Mouse (Mus musculus): ENCODE measurements around the gene Polr3a. TPM values are rescaled to one million over a fixed set of nuclear protein-coding genes. Genes with fewer than 3 reads are reported as not detected.

Gene Polr3a
- polyA plus RNA-seq (2012; rRNA removed): 12.4 and 16.4 TPM in 2 replicates

DNA sequence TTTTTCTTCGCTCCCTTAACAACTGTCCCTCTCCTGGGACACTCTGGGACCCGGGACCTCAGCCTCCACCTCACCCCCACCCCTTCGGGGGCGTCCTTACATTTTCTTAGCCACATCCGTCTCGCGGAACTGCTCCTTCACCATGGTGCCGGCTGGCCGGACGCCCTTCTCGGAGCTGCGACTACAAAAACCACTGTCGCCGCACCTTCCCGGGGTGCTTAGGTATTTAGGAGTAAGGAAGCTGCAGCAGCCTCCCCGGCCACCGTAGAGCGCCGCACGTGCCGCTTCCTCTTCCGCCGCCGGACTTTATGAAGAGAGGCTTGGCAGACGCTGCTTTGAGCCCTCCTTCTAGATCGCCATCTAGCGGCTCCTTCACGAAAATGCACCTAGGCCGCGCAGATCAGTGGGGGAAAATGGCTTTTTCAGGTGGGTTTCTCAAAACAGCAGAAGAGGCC lies at the start of gene Polr3a, which contains the start of gene Rps24:
Gene Polr3a, minus strand, starts transcription at position 286 of the 455 bp plus-strand sequence.
Gene Rps24, plus strand, starts transcription at position 353 of the 455 bp plus-strand sequence.
- DNase-seq (ENCODE audit: low read depth): peak; percentile 99
- peak; percentile 89 for TF ChIP-seq CTCF (IDR thresholded peaks at IDR 0.05; ENCODE audit: borderline replicate concordance, extremely low read depth, insufficient read depth, insufficient read length)
- no peak for TF ChIP-seq POLR2A (IDR thresholded peaks at IDR 0.05; ENCODE audit: borderline replicate concordance, extremely low read depth, insufficient read depth, insufficient read length, poor library complexity, severe bottlenecking)

DNA sequence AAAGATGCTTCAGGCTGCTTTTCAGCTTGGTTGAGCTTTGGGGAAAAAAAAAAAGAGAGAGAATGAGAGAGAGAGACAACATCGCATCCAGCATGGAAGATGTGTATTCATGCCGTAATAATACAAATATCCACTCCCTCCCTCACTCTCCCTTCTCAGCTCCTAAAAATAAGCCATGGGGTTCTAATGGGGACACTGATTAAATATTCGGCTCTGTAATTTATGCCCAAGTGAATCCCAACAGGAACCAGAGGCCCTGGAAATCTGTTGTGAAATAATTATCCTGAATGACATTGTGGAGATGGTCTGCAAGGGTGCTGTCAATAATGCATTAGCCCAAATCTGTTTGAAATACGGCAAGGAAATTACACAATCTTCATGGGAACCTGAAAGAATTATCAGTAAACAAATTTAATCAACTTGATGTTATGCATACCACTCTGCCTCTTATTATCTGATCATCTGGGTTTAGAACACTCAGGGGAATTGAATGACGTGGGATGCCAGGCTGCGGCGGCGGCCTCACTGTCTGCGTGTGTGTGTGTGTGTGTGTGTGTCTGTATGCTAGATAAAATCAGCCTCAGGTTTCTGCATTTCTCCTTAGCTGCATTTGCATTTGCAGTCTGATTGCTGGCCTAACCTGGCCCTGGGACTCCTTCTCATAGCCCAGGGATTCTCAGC lies 48.1 kb upstream of the Polr3a start:
- peak; percentile 89 for DNase-seq (ENCODE audit: low read depth)
- TF ChIP-seq POLR2A (IDR thresholded peaks at IDR 0.05; ENCODE audit: borderline replicate concordance, extremely low read depth, insufficient read depth, insufficient read length, poor library complexity, severe bottlenecking) (no peak), CTCF (IDR thresholded peaks at IDR 0.05; ENCODE audit: borderline replicate concordance, extremely low read depth, insufficient read depth, insufficient read length) (no peak)

DNA sequence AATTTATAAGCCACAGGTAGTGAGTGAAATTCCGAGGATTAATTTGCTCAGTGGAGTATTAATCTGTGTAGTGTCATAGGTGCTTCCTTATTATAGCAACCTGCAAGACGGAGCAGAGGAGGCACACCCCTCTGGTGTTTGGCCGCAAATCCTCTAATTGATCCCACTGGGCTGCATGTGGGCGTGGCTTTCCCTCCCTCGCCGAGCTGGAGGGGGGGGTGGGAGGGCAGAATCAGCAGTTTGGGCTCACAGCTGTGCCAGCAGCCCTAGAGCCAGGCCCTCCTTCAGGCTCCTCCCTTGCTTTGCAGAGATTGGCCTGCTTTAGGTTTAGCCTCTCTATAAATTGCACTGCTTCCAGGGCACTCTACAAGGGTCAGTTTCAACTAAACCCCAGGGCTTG lies 43.4 kb upstream of the Polr3a start:
- TF ChIP-seq POLR2A (IDR thresholded peaks at IDR 0.05; ENCODE audit: borderline replicate concordance, extremely low read depth, insufficient read depth, insufficient read length, poor library complexity, severe bottlenecking) (no peak), CTCF (IDR thresholded peaks at IDR 0.05; ENCODE audit: borderline replicate concordance, extremely low read depth, insufficient read depth, insufficient read length) (no peak)
- peak; percentile 89 for DNase-seq (ENCODE audit: low read depth)

DNA sequence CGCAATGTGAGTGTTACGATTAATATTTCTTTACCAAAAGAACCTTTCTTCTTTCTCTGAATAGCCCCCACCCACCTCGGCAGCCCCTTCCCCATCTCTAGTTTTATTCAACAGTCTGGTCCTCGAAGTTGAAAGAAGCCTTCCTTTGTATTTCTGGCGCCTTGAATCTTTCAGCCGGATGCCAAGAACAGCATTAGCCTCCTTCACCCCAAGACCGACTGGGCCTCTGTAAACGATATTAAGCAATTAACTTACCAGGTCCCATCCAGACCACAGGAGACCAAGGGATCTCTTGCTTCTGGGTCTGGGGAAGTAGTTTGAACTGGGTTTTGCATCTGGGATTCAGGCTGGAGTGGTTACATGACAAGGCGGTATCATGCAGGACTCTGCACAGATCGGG lies 39.6 kb upstream of the Polr3a start:
- TF ChIP-seq POLR2A (IDR thresholded peaks at IDR 0.05; ENCODE audit: borderline replicate concordance, extremely low read depth, insufficient read depth, insufficient read length, poor library complexity, severe bottlenecking) (no peak), CTCF (IDR thresholded peaks at IDR 0.05; ENCODE audit: borderline replicate concordance, extremely low read depth, insufficient read depth, insufficient read length) (no peak)
- DNase-seq (ENCODE audit: low read depth): peak; percentile 93

DNA sequence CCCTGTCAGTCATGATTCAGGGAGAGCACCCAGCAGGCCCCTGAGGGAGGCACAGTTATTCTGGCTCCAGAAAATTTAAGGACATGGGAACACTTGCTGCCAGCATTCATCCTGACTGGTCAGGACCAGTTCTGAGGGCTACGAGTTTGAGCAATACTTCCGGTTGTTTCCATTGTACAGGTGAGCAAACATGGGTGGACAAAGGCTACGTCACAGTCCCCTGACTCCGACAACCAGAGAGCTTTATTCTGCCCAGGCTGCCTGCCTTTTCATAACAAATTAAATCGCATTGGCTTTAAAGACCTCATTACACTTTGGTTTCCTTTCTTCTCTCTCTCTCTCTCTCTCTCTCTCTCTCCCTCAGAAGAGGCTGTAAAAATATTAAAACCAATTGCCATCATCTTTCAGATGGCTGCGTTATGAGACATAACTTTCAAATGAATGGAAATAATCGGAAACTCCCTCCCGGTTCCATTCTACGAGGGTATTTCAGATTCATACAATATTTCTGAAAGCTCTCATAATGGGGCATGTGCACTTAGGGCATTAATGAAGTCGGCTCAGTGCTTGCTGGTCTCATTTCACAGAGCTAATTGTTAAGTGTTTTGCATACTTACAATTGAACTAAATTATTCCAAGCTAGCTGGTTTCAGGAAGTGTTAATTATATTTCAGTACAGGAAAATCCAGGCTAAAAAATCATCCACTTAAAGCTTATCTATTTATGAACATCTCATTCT lies 39.0 kb upstream of the Polr3a start:
- DNase-seq (ENCODE audit: low read depth): peak; percentile 92
- no peak for TF ChIP-seq POLR2A (IDR thresholded peaks at IDR 0.05; ENCODE audit: borderline replicate concordance, extremely low read depth, insufficient read depth, insufficient read length, poor library complexity, severe bottlenecking)
- TF ChIP-seq CTCF (IDR thresholded peaks at IDR 0.05; ENCODE audit: borderline replicate concordance, extremely low read depth, insufficient read depth, insufficient read length): no peak

DNA sequence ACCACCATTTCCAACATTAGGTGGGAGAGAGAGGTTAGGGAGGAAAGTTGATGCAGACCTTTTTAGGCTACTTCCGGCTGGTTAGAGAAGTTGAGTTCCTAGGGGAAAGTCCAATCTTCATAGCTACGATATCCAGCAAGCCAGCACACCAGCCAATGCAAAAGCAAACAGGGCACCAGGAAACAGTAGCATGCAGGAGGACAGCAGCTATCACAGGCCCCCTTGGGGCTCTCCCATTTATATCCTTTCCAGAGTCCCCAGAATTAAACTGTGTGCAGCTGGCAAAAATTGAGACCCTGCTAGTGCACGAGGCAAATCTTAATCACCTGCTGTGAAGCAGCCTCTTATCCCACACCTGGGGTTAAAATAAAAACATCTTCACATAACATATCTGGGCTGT lies 38.3 kb upstream of the Polr3a start:
- TF ChIP-seq CTCF (IDR thresholded peaks at IDR 0.05; ENCODE audit: borderline replicate concordance, extremely low read depth, insufficient read depth, insufficient read length) (no peak), POLR2A (IDR thresholded peaks at IDR 0.05; ENCODE audit: borderline replicate concordance, extremely low read depth, insufficient read depth, insufficient read length, poor library complexity, severe bottlenecking) (no peak)
- no peak for DNase-seq (ENCODE audit: low read depth)

DNA sequence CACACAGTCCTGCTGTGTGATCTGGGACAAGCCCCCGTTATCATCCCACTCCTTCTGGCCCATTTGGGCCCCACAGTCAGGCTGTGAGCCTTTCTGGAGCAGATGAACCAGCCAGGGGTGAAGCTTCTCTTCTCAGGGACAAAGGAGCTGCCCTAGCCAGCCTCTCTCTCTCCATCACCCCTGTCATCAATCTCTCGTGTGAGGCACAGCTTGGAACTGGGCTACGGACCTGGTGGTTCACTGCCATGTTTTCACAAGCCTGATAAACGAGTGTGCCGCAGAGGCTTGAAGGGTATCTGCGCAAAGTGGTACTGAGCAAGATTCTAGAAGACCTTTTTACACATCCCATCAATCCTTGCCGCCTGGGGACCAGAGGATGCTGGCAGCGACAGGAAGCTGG lies 34.7 kb upstream of the Polr3a start:
- TF ChIP-seq POLR2A (IDR thresholded peaks at IDR 0.05; ENCODE audit: borderline replicate concordance, extremely low read depth, insufficient read depth, insufficient read length, poor library complexity, severe bottlenecking) (no peak), CTCF (IDR thresholded peaks at IDR 0.05; ENCODE audit: borderline replicate concordance, extremely low read depth, insufficient read depth, insufficient read length) (no peak)
- no peak for DNase-seq (ENCODE audit: low read depth)

DNA sequence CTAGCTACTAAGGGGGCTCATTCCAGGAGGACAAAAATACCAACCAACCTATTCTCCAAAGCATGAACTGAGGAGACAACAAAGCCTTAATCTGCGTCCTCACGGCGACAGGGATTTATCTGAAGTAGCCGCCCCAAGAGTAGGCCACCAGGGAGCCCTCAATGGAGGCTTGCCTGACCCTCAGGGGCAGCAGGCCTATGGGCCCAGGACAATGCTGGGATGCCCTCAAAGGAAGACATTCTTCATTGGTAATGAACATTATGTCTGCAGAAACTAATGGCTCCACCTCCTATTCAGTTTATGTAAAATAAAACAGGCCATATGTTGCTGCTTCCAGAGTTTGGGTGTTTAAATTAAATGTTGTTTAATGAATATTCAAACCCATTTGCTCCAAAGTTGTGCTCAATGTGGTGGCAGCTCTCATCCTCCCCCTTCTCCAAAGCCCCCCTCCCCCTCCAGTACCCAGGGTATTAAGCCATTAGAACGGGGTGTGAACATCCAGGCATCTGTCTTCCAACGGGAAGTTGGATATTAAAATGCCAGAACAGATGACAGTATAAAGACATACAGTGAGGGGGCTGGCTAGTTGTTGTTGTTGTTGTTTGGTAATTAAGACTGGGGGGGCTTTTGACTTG lies 25.8 kb upstream of the Polr3a start:
- no peak for TF ChIP-seq CTCF (IDR thresholded peaks at IDR 0.05; ENCODE audit: borderline replicate concordance, extremely low read depth, insufficient read depth, insufficient read length)
- TF ChIP-seq POLR2A (IDR thresholded peaks at IDR 0.05; ENCODE audit: borderline replicate concordance, extremely low read depth, insufficient read depth, insufficient read length, poor library complexity, severe bottlenecking): no peak
- DNase-seq (ENCODE audit: low read depth): peak; percentile 90

DNA sequence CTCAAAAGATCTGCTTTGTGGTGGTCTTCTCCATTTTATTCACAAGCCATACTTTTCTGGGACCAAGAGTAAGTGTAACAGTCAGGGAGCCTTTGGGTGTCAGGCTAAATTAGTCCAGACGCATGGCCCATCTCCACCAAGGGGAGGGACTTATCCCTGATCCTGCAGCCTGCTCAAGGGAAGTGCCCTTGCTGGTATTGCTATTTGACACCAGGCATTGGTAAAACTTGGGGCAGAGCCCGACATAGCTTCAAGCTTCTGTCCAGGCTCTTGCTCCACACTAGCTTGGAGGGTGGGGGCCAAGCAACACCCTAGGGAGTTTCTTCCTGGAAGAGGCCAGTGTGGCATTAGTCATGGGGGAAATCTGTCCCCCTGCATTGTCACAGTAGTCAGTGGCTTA lies 23.8 kb upstream of the Polr3a start:
- no peak for DNase-seq (ENCODE audit: low read depth)
- TF ChIP-seq CTCF (IDR thresholded peaks at IDR 0.05; ENCODE audit: borderline replicate concordance, extremely low read depth, insufficient read depth, insufficient read length): no peak
- TF ChIP-seq POLR2A (IDR thresholded peaks at IDR 0.05; ENCODE audit: borderline replicate concordance, extremely low read depth, insufficient read depth, insufficient read length, poor library complexity, severe bottlenecking): no peak

DNA sequence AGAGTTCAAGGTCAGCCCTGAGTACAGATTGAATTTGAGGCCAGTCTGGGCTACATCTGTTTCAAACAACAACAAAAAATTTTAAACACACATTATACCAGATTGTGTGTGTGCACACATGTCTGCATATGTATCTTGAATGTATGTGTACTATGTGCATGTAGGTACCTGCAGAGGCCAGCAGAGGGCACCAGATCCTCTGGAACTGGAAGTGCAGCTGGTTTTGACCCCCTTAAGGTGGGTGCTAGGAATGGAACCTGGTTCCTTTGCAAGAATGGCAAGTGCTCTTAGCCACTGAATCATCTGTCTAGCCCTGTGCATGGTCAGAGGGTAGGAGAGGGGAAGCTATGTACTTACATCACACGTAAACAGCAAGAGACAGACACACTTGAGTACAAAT lies 23.4 kb upstream of the Polr3a start:
- TF ChIP-seq POLR2A (IDR thresholded peaks at IDR 0.05; ENCODE audit: borderline replicate concordance, extremely low read depth, insufficient read depth, insufficient read length, poor library complexity, severe bottlenecking) (no peak), CTCF (IDR thresholded peaks at IDR 0.05; ENCODE audit: borderline replicate concordance, extremely low read depth, insufficient read depth, insufficient read length) (peak; percentile 39; the same call in 1 of the 2 replicates)
- DNase-seq (ENCODE audit: low read depth): no peak

DNA sequence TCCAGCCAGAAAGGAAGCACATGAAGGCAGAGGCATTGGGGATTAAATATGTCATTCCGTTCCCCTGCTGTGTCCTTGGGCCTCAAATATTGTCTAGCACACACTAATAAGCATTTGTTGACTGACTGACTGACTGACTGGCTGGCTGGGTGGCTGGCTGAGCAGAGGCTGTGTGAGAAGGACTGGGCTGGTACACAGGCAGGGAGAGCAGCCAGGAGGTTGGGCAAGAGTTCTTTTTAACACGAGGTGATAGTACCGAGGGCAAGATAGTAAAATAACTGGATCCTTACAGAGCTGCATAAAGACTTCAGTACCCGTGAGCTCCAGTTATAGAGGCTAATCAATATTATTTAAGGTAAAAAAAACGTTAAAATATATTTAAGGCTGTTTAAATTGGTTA lies 22.7 kb upstream of the Polr3a start:
- no peak for DNase-seq (ENCODE audit: low read depth)
- TF ChIP-seq CTCF (IDR thresholded peaks at IDR 0.05; ENCODE audit: borderline replicate concordance, extremely low read depth, insufficient read depth, insufficient read length): no peak
- TF ChIP-seq POLR2A (IDR thresholded peaks at IDR 0.05; ENCODE audit: borderline replicate concordance, extremely low read depth, insufficient read depth, insufficient read length, poor library complexity, severe bottlenecking): no peak

Data from brain, embryonic 14.5 days (tissue).